Mouse (Mus musculus) retina, postnatal 1 day (tissue): ENCODE data around the gene Ar.
A peak's percentile ranks its signal among the peaks of the same experiment; 100 is the strongest.

ENCODE experiments used
- DNase-seq: peaks from one replicate; pipeline ENCODE4 v3.0.0-alpha.2; 2012

Ar gene

GRCm38 (mm10) chrX:98148531-98149342 is at the start of gene Ar:
Gene Ar, plus strand, starts transcription at chrX:98148769.
- DNase-seq = peak; percentile 40

- peak; percentile 39 for DNase-seq
Observed at GRCm38 (mm10) chrX:98149724-98150392, 1.3 kb downstream of the Ar start.

- DNase-seq = peak; percentile 25
Observed at GRCm38 (mm10) chrX:98150393-98151119, 2.0 kb downstream of the Ar start.

GRCm38 (mm10) chrX:98189759-98190158 is 41.2 kb downstream of the Ar start:
- DNase-seq = no peak

- DNase-seq = no peak
Observed at GRCm38 (mm10) chrX:98205766-98206165, 57.2 kb downstream of the Ar start.

- DNase-seq = no peak
Observed at GRCm38 (mm10) chrX:98207166-98207565, 58.6 kb downstream of the Ar start.

GRCm38 (mm10) chrX:98216103-98216502 is 67.5 kb downstream of the Ar start:
- no peak for DNase-seq

GRCm38 (mm10) chrX:98239011-98239410 is 90.4 kb downstream of the Ar start:
- DNase-seq = no peak

- DNase-seq = no peak
Observed at GRCm38 (mm10) chrX:98245108-98245507, 96.5 kb downstream of the Ar start.

GRCm38 (mm10) chrX:98248363-98248762 is 99.8 kb downstream of the Ar start:
- DNase-seq = no peak

- DNase-seq = no peak
Observed at GRCm38 (mm10) chrX:98259620-98260019, 111.1 kb downstream of the Ar start.

- no peak for DNase-seq
Observed at GRCm38 (mm10) chrX:98265755-98266154, 117.2 kb downstream of the Ar start.

- DNase-seq = no peak
Observed at GRCm38 (mm10) chrX:98271361-98271760, 122.8 kb downstream of the Ar start.

- DNase-seq = no peak
Observed at GRCm38 (mm10) chrX:98291763-98292162, 143.2 kb downstream of the Ar start.

GRCm38 (mm10) chrX:98300685-98301084 is 152.1 kb downstream of the Ar start:
- no peak for DNase-seq

GRCm38 (mm10) chrX:98301924-98302323 is 153.4 kb downstream of the Ar start:
- DNase-seq = no peak

- no peak for DNase-seq
Observed at GRCm38 (mm10) chrX:98315961-98316360, 167.4 kb downstream of the Ar start.

- DNase-seq = no peak
Observed at GRCm38 (mm10) chrX:98317483-98317882, 168.9 kb downstream of the Ar start.

- DNase-seq = no peak
Observed at GRCm38 (mm10) chrX:98323105-98323504, 174.5 kb downstream of the Ar start.

- no peak for DNase-seq
Observed at GRCm38 (mm10) chrX:98347481-98347880, 198.9 kb downstream of the Ar start.

- DNase-seq = no peak
Observed at GRCm38 (mm10) chrX:98348036-98348435, 199.5 kb downstream of the Ar start.
